ENCODE assay signal across 21 mouse cellular contexts in genomic region chr10:62220732-62221514, GRCm38 (mm10). TPM values are rescaled to one million over a fixed set of nuclear protein-coding genes. Genes with fewer than 3 reads are reported as not detected.
DNase-seq lines count a peak whose midpoint lies in the region; ATAC-seq and TF ChIP-seq lines count a peak whose summit lies in the region.
"Had no signal": no experiment of that assay in that cellular context is flagged by ENCODE, and none has a peak within 500 bp of the region (broad histone marks: within the 10 kb centered on the region; RNA-seq: fewer than 3 reads in every experiment).

No protein-coding gene starts in this region.

- no peak for TF ChIP-seq POLR2A in kidney, adult 2 months (IDR thresholded peaks at IDR 0.05; ENCODE audit: low read depth, low read length)
- TF ChIP-seq POLR2A in cerebellum, adult 2 months (IDR thresholded peaks at IDR 0.05; ENCODE audit: borderline replicate concordance, insufficient read depth, low read length), result no peak

- no peaks in the 10 kb centered on the region; the same call in 1 of the 2 replicates for H3K27me3 ChIP-seq in liver, embryonic 12.5 days (replicated peaks)
- H3K27me3 ChIP-seq in liver, postnatal 0 days (ENCODE audit: insufficient read depth, low read length), result no peaks in the 10 kb centered on the region
- H3K27me3 ChIP-seq in kidney, adult 2 months (replicated peaks; ENCODE audit: control insufficient read depth, insufficient read depth, low read length), result no peaks in the 10 kb centered on the region
- H3K27me3 ChIP-seq in liver, embryonic 15.5 days, result no peaks in the 10 kb centered on the region
- no peaks in the 10 kb centered on the region for H3K27me3 ChIP-seq in stomach, embryonic 16.5 days (ENCODE audit: control insufficient read depth, insufficient read depth, low read length)
- H3K27me3 ChIP-seq in cerebellum, adult 2 months (ENCODE audit: control insufficient read depth, insufficient read depth, low read length), result no peaks in the 10 kb centered on the region
- H3K27me3 ChIP-seq: embryonic facial prominence, embryonic 12.5 days; hindbrain, embryonic 15.5 days; limb, embryonic 12.5 days had no signal

- no peak overlapping the region for H3K9ac ChIP-seq in liver, embryonic 12.5 days
- no peak overlapping the region for H3K9ac ChIP-seq in liver, postnatal 0 days (replicated peaks)
- H3K9ac ChIP-seq in liver, embryonic 15.5 days, result no peak overlapping the region
- H3K9ac ChIP-seq in stomach, embryonic 16.5 days (ENCODE audit: low read length), result peak overlapping the region; percentile 51; the same call in 1 of the 2 replicates
- H3K9ac ChIP-seq: embryonic facial prominence, embryonic 12.5 days; forebrain, postnatal 0 days; hindbrain, embryonic 15.5 days; limb, embryonic 12.5 days had no signal

- no peak overlapping the region for H3K4me2 ChIP-seq in liver, embryonic 12.5 days
- H3K4me2 ChIP-seq in liver, postnatal 0 days (ENCODE audit: low read depth, low read length), result no peak overlapping the region
- no peak overlapping the region for H3K4me2 ChIP-seq in liver, embryonic 15.5 days
- peak overlapping the region; percentile 28; the same call in 1 of the 2 replicates for H3K4me2 ChIP-seq in stomach, embryonic 16.5 days (ENCODE audit: low read depth, low read length)
- H3K4me2 ChIP-seq: embryonic facial prominence, embryonic 12.5 days; hindbrain, embryonic 15.5 days; limb, embryonic 12.5 days had no signal

- no peak for TF ChIP-seq CTCF in liver, postnatal 0 days (IDR thresholded peaks at IDR 0.05; ENCODE audit: low read depth)
- TF ChIP-seq CTCF in kidney, adult 2 months (conservative IDR thresholded peaks at IDR 0.05; ENCODE audit: insufficient read depth, insufficient read length, low read depth, low read length), result no peak
- TF ChIP-seq CTCF in cerebellum, adult 2 months (IDR thresholded peaks at IDR 0.05; ENCODE audit: borderline replicate concordance, insufficient read depth, low read depth, low read length), result no peak

- no peaks in the 10 kb centered on the region for H3K9me3 ChIP-seq in liver, embryonic 12.5 days (replicated peaks)
- no peaks in the 10 kb centered on the region for H3K9me3 ChIP-seq in liver, postnatal 0 days (ENCODE audit: low read length)
- H3K9me3 ChIP-seq in liver, embryonic 15.5 days (replicated peaks), result no peaks in the 10 kb centered on the region
- H3K9me3 ChIP-seq in stomach, embryonic 16.5 days (replicated peaks; ENCODE audit: control insufficient read depth, low read length), result no peaks in the 10 kb centered on the region
- H3K9me3 ChIP-seq: embryonic facial prominence, embryonic 12.5 days; hindbrain, embryonic 15.5 days; limb, embryonic 12.5 days; megakaryocyte, embryonic 14.5 days had no signal

- H3K27ac ChIP-seq in liver, embryonic 12.5 days, result peak overlapping the region; percentile 28; the same call in 1 of the 2 replicates
- H3K27ac ChIP-seq in liver, postnatal 0 days (ENCODE audit: low read depth), result no peak overlapping the region
- no peak overlapping the region for H3K27ac ChIP-seq in kidney, adult 2 months (ENCODE audit: insufficient read depth, low read depth, low read length)
- H3K27ac ChIP-seq in liver, embryonic 15.5 days (replicated peaks), result 0 out of 2 replicates have a peak overlapping the region, but pooled peaks have one; percentile 19
- peak overlapping the region; percentile 93 for H3K27ac ChIP-seq in stomach, embryonic 16.5 days (ENCODE audit: low read length)
- H3K27ac ChIP-seq in cerebellum, adult 2 months (ENCODE audit: insufficient read depth, low read length), result no peak overlapping the region
- H3K27ac ChIP-seq: embryonic facial prominence, embryonic 12.5 days; hindbrain, embryonic 15.5 days; left cerebral cortex, adult 2 months; limb, embryonic 12.5 days had no signal

- 56% methylated on average over 8 of the region's 8 CpGs for WGBS in liver, embryonic 12.5 days (ENCODE audit: insufficient replicate concordance)
- WGBS in liver, postnatal 0 days (ENCODE audit: insufficient replicate concordance), result 64% methylated on average over 8 of the region's 8 CpGs
- WGBS in kidney, adult 2 months, result 51% methylated on average over 8 of the region's 8 CpGs
- WGBS in liver, embryonic 15.5 days (ENCODE audit: insufficient replicate concordance), result 61% methylated on average over 8 of the region's 8 CpGs
- 61% methylated on average over 8 of the region's 8 CpGs for WGBS in stomach, embryonic 16.5 days
- 66% methylated on average over 8 of the region's 8 CpGs for WGBS in cerebellum, adult 2 months

- no peak overlapping the region for H3K4me3 ChIP-seq in liver, embryonic 12.5 days
- H3K4me3 ChIP-seq in liver, postnatal 0 days (ENCODE audit: low read depth, low read length), result no peak overlapping the region
- no peak overlapping the region for H3K4me3 ChIP-seq in kidney, adult 2 months (ENCODE audit: insufficient read depth, low read depth, low read length)
- H3K4me3 ChIP-seq in liver, embryonic 15.5 days (replicated peaks), result no peak overlapping the region
- H3K4me3 ChIP-seq in stomach, embryonic 16.5 days (replicated peaks; ENCODE audit: low read length), result no peak overlapping the region
- H3K4me3 ChIP-seq in cerebellum, adult 2 months (replicated peaks; ENCODE audit: insufficient read depth, low read depth, low read length), result no peak overlapping the region
- H3K4me3 ChIP-seq: embryonic facial prominence, embryonic 12.5 days; hindbrain, embryonic 15.5 days; left cerebral cortex, adult 2 months; limb, embryonic 12.5 days; megakaryocyte, embryonic 14.5 days had no signal

- no peak for TF ChIP-seq EP300 in liver, postnatal 0 days (IDR thresholded peaks at IDR 0.05; ENCODE audit: low read depth)

- H3K36me3 ChIP-seq in liver, embryonic 12.5 days, result no peaks in the 10 kb centered on the region
- no peaks in the 10 kb centered on the region for H3K36me3 ChIP-seq in liver, postnatal 0 days (replicated peaks; ENCODE audit: insufficient read depth, low read length)
- H3K36me3 ChIP-seq in kidney, adult 2 months (ENCODE audit: control insufficient read depth, insufficient read depth, low read length), result no peaks in the 10 kb centered on the region
- no peaks in the 10 kb centered on the region for H3K36me3 ChIP-seq in liver, embryonic 15.5 days (replicated peaks)
- H3K36me3 ChIP-seq in stomach, embryonic 16.5 days (ENCODE audit: control insufficient read depth, insufficient read depth, low read length), result no peaks in the 10 kb centered on the region
- H3K36me3 ChIP-seq: embryonic facial prominence, embryonic 12.5 days; hindbrain, embryonic 15.5 days; limb, embryonic 12.5 days had no signal

- peaks cover 82% of the 10 kb centered on the region for H3K4me1 ChIP-seq in liver, embryonic 12.5 days
- peaks cover 41% of the 10 kb centered on the region for H3K4me1 ChIP-seq in liver, postnatal 0 days (ENCODE audit: insufficient read depth)
- H3K4me1 ChIP-seq in kidney, adult 2 months (ENCODE audit: control insufficient read depth, insufficient read depth, low read length), result peaks cover 21% of the 10 kb centered on the region; the same call in 1 of the 2 replicates
- H3K4me1 ChIP-seq in liver, embryonic 15.5 days (replicated peaks), result peaks cover 77% of the 10 kb centered on the region
- peaks cover 53% of the 10 kb centered on the region for H3K4me1 ChIP-seq in stomach, embryonic 16.5 days (ENCODE audit: control insufficient read depth, insufficient read depth, low read length)
- peaks cover 21% of the 10 kb centered on the region for H3K4me1 ChIP-seq in cerebellum, adult 2 months (ENCODE audit: control insufficient read depth, insufficient read depth, low read length)
- H3K4me1 ChIP-seq: hindbrain, embryonic 15.5 days had no signal

- no peak for ATAC-seq in liver, embryonic 12.5 days
- no peak for ATAC-seq in liver, postnatal 0 days
- ATAC-seq in liver, embryonic 15.5 days (ENCODE audit: insufficient read depth), result no peak
- peak; percentile 64; the same call in 1 of the 2 replicates for ATAC-seq in stomach, embryonic 16.5 days (ENCODE audit: insufficient read depth, low FRiP score)
- ATAC-seq: forebrain, postnatal 0 days had no signal

- DNase-seq in liver, postnatal 0 days, result no peak
- peak; percentile 84 for DNase-seq in kidney, adult 2 months
- no peak for DNase-seq in cerebellum, adult 2 months
- DNase-seq in layer of hippocampus, adult 8-10 months (ENCODE audit: low spot score in 2 of 2), result no peak
- DNase-seq in spleen, postnatal 4 days (ENCODE audit: low spot score in 2 of 2), result no peak
- DNase-seq: cerebellum, postnatal 36 days; forebrain, postnatal 0 days; heart, postnatal 14 days; right cerebral cortex, postnatal 4 days; thymus, postnatal 25 days had no signal

RNA-seq across cellular contexts. Expression of gene Tspan15, which starts 10.1 kb away (rescaled TPM):
- polyA plus RNA-seq in liver, embryonic 12.5 days (2016; fragmentation: Nextera tagmentation; extraction: Ambion mirVana), result 8.9 and 11.6 TPM in 2 replicates
- polyA plus RNA-seq in liver, postnatal 0 days (2015; fragmentation: Nextera tagmentation; extraction: Ambion mirVana), result 11.5 and 13.0 TPM in 2 replicates
- polyA plus RNA-seq in kidney, adult 2 months (2012; rRNA removed), result 38.8 and 52.7 TPM in 2 replicates
- polyA plus RNA-seq in liver, embryonic 15.5 days (2015; fragmentation: Nextera tagmentation; extraction: Ambion mirVana), result 12.7 and 14.9 TPM in 2 replicates
- 65.5 and 80.3 TPM in 2 replicates for polyA plus RNA-seq in stomach, embryonic 16.5 days (2015; fragmentation: Nextera tagmentation; extraction: Ambion mirVana)
- 51.2 and 55.0 TPM in 2 replicates for polyA plus RNA-seq in cerebellum, adult 2 months (2012; rRNA removed)
- total RNA-seq in layer of hippocampus, adult 8-10 months (2022), result 10 to 100 TPM; 14.3 to 20.4 (median 20.4) TPM

RNA-seq across cellular contexts. Expression of gene Tacr2, which starts 31.3 kb away (rescaled TPM):
- not detected in 2 replicates for polyA plus RNA-seq in liver, embryonic 12.5 days (2016; fragmentation: Nextera tagmentation; extraction: Ambion mirVana)
- not detected in 2 replicates for polyA plus RNA-seq in liver, postnatal 0 days (2015; fragmentation: Nextera tagmentation; extraction: Ambion mirVana)
- 0.58 TPM in 1 of 2 replicates, not detected in the other for polyA plus RNA-seq in kidney, adult 2 months (2012; rRNA removed)
- polyA plus RNA-seq in liver, embryonic 15.5 days (2015; fragmentation: Nextera tagmentation; extraction: Ambion mirVana), result not detected in 2 replicates
- polyA plus RNA-seq in stomach, embryonic 16.5 days (2015; fragmentation: Nextera tagmentation; extraction: Ambion mirVana), result 1.4 and 1.6 TPM in 2 replicates
- polyA plus RNA-seq in cerebellum, adult 2 months (2012; rRNA removed), result 0.07 TPM in 1 of 2 replicates, not detected in the other
- total RNA-seq in layer of hippocampus, adult 8-10 months (2022), result under 1 TPM; 0.19 to 0.71 (median 0.35) TPM
- total RNA-seq: forebrain, postnatal 0 days; gastrocnemius, adult 8-10 months; heart, postnatal 14 days; midbrain, postnatal 0 days had no signal
- polyA plus RNA-seq: embryonic facial prominence, embryonic 12.5 days; forebrain, postnatal 0 days; hindbrain, embryonic 15.5 days; limb, embryonic 12.5 days; neural tube, embryonic 11.5 days had no signal

Comparison
In these comparisons a context has a peak if more than half of its experiments do, and no peak if none do; other contexts are left out.
1. H3K27ac ChIP-seq: peak in liver, embryonic 12.5 days (single experiment), liver, embryonic 15.5 days (single experiment) and stomach, embryonic 16.5 days (single experiment); none in liver, postnatal 0 days (single experiment), kidney, adult 2 months (single experiment) and cerebellum, adult 2 months (single experiment).